Mouse (Mus musculus): ENCODE results near the gene Tenm3. TPM values are rescaled to one million over a fixed set of nuclear protein-coding genes. Genes with fewer than 3 reads are reported as not detected.

Gene Tenm3
- total and polyA plus RNA-seq, 3 experiments = 0.03 to 0.08 (median 0.07) TPM

- no peaks in the 10 kb centered on the region for H3K27me3 ChIP-seq (replicated peaks)
- H3K36me3 ChIP-seq (replicated peaks in 1 of 2; ENCODE audit: control insufficient read depth in 1 of 2, insufficient read depth in 1 of 2, low read length in 1 of 2) = no peaks in the 10 kb centered on the region
- H3K4me2 ChIP-seq (ENCODE audit: insufficient read depth, low read depth, poor library complexity, severe bottlenecking) = no peak overlapping the region
- H3K79me2 ChIP-seq (replicated peaks; ENCODE audit: control insufficient read depth, extremely low read depth, insufficient read depth, poor library complexity, severe bottlenecking) = no peaks in the 10 kb centered on the region
- TF ChIP-seq TBP (conservative IDR thresholded peaks at IDR 0.05; ENCODE audit: low read depth, low read length) = no peak
- no peak for TF ChIP-seq JUN (IDR thresholded peaks at IDR 0.05; ENCODE audit: insufficient read depth, low read depth, low read length)
- TF ChIP-seq MXI1 (IDR thresholded peaks at IDR 0.05; ENCODE audit: low read depth, low read length) = no peak
- no peak for TF ChIP-seq KAT2A (IDR thresholded peaks at IDR 0.05; ENCODE audit: insufficient replicate concordance, low read length)
- no peak for TF ChIP-seq MAFK (IDR thresholded peaks at IDR 0.05; ENCODE audit: insufficient replicate concordance, low read length)
- TF ChIP-seq GABPA (IDR thresholded peaks at IDR 0.05; ENCODE audit: insufficient replicate concordance, low read depth, low read length) = no peak
- TF ChIP-seq NRF1 (IDR thresholded peaks at IDR 0.05; ENCODE audit: low read depth, low read length) = no peak
- TF ChIP-seq MYC (IDR thresholded peaks at IDR 0.05; ENCODE audit: low read depth, low read length) = no peak
- TF ChIP-seq PAX5 (IDR thresholded peaks at IDR 0.05; ENCODE audit: low read length) = no peak
- TF ChIP-seq ETS1 (conservative IDR thresholded peaks at IDR 0.05; ENCODE audit: low read depth, low read length) = no peak
- H3K9me3 ChIP-seq (replicated peaks; ENCODE audit: low read length) = peaks cover 71% of the 10 kb centered on the region
- no peak overlapping the region for H3K9ac ChIP-seq (ENCODE audit: insufficient read depth, low read depth)
- no peak overlapping the region for H3K27ac ChIP-seq (ENCODE audit: insufficient read depth, low read depth)
- dilution Hi-C loops (cut with MboI; ENCODE audit: extremely low pct_ligation_motif_present, extremely low pct_unique_long_range_greater_than_20kb, low sequenced_read_pairs) = no loop called here
- in situ Hi-C loops (cut with MboI; ENCODE audit: low pct_ligation_motif_present, low pct_unique_long_range_greater_than_20kb, low sequenced_read_pairs) = no loop called here
- DNase-seq (ENCODE audit: extremely low read depth) = no peak
- no peaks in the 10 kb centered on the region for H3K4me1 ChIP-seq (ENCODE audit: control insufficient read depth in 1 of 2, insufficient read depth in 2 of 2)
- no peak overlapping the region for H3K4me3 ChIP-seq (replicated peaks in 1 of 3; ENCODE audit: low read depth in 2 of 3, low read length in 2 of 3, poor library complexity in 1 of 3)
Observed at GRCm38 (mm10) chr8:48477371-48477935, 366.3 kb downstream of the Tenm3 start.

DNA sequence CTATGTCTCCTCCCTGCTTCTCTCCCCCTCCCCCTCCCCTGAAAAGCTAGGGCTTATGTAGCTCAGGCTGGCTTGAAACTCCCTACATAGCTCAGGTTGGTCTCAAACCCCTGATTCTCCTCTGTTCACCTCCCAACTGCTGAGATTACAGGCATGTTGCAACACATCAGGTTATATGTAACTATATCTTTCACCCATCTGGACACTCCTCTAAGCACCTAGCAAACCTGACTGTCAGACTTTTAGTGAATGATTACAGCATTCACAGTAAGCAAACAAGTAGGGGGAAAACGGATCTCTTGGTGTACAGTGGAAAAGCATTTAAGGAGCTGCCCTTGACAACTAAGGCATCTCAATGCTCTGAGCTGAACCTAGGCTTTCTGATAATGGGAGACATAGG lies 366.9 kb downstream of the Tenm3 start:
- TF ChIP-seq ZKSCAN1 (IDR thresholded peaks at IDR 0.05; ENCODE audit: borderline replicate concordance, low read depth, low read length) (no peak), POLR2AphosphoS2 (IDR thresholded peaks at IDR 0.05; ENCODE audit: low read depth, low read length) (no peak), RCOR1 (conservative IDR thresholded peaks at IDR 0.05; ENCODE audit: low read depth, low read length) (no peak), USF1 (IDR thresholded peaks at IDR 0.05; ENCODE audit: low read depth, low read length) (no peak), MYC (IDR thresholded peaks at IDR 0.05; ENCODE audit: low read depth, low read length) (no peak), BHLHE40 (IDR thresholded peaks at IDR 0.05; ENCODE audit: low read depth, low read length) (no peak), JUN (IDR thresholded peaks at IDR 0.05; ENCODE audit: insufficient read depth, low read depth, low read length) (no peak), NELFE (IDR thresholded peaks at IDR 0.05; ENCODE audit: low read depth, low read length) (no peak), GABPA (IDR thresholded peaks at IDR 0.05; ENCODE audit: insufficient replicate concordance, low read depth, low read length) (no peak), CHD1 (IDR thresholded peaks at IDR 0.05; ENCODE audit: low read depth, low read length) (no peak), SMC3 (IDR thresholded peaks at IDR 0.05; ENCODE audit: low read depth, low read length) (no peak), EP300 (IDR thresholded peaks at IDR 0.05; ENCODE audit: low read length) (no peak), ZC3H11A (IDR thresholded peaks at IDR 0.05; ENCODE audit: low read depth, low read length) (no peak), PAX5 (IDR thresholded peaks at IDR 0.05; ENCODE audit: low read length) (no peak), CHD2 (IDR thresholded peaks at IDR 0.05; ENCODE audit: low read length) (no peak), MXI1 (IDR thresholded peaks at IDR 0.05; ENCODE audit: low read depth, low read length) (no peak), POLR2A (IDR thresholded peaks at IDR 0.05; ENCODE audit: low read depth, low read length) (no peak)
- Histone ChIP-seq H3K9ac (ENCODE audit: insufficient read depth, low read depth) (no peak overlapping the region), H3K4me3 (replicated peaks in 1 of 3; ENCODE audit: low read depth in 2 of 3, low read length in 2 of 3, poor library complexity in 1 of 3) (no peak overlapping the region), H3K27me3 (replicated peaks) (no peaks in the 10 kb centered on the region), H3K4me1 (ENCODE audit: control insufficient read depth in 1 of 2, insufficient read depth in 2 of 2) (no peaks in the 10 kb centered on the region), H3K79me2 (replicated peaks; ENCODE audit: control insufficient read depth, extremely low read depth, insufficient read depth, poor library complexity, severe bottlenecking) (no peaks in the 10 kb centered on the region), H3K9me3 (replicated peaks; ENCODE audit: low read length) (peaks cover 66% of the 10 kb centered on the region), H3K27ac (ENCODE audit: insufficient read depth, low read depth) (no peak overlapping the region), H3K36me3 (replicated peaks in 1 of 2; ENCODE audit: control insufficient read depth in 1 of 2, insufficient read depth in 1 of 2, low read length in 1 of 2) (no peaks in the 10 kb centered on the region), H3K4me2 (ENCODE audit: insufficient read depth, low read depth, poor library complexity, severe bottlenecking) (no peak overlapping the region)
- dilution Hi-C loops (cut with MboI; ENCODE audit: extremely low pct_ligation_motif_present, extremely low pct_unique_long_range_greater_than_20kb, low sequenced_read_pairs) (no loop called here), in situ Hi-C loops (cut with MboI; ENCODE audit: low pct_ligation_motif_present, low pct_unique_long_range_greater_than_20kb, low sequenced_read_pairs) (no loop called here)
- DNase-seq (ENCODE audit: extremely low read depth) = no peak

All from CH12.LX (cell line).